Mouse (Mus musculus): Measurements from ENCODE around the gene Chpf2. TPM values are rescaled to one million over a fixed set of nuclear protein-coding genes. Genes with fewer than 3 reads are reported as not detected.

Gene Chpf2
- total and polyA plus RNA-seq, 3 experiments: 37.9 to 39.7 TPM; not detected in 1

Other genes with a start within 250 kb of the Chpf2 start
- 1.8 and 2.0 TPM in 2 replicates for gene Kcnh2, start 235.1 kb upstream of the Chpf2 start, total RNA-seq (2012; rRNA removed)
- gene Kcnh2, start 235.1 kb upstream of the Chpf2 start, polyA plus RNA-seq (2012; ENCODE audit: insufficient read depth in 1 of 2, insufficient read length in 2 of 2, low read depth in 1 of 2, low replicate concordance in 2 of 2, missing spikeins in 1 of 2): 1 to 10 TPM in 1 of 2 experiments, not detected in 1; 6.8 TPM
- 2.0 and 3.9 TPM in 2 replicates for gene Nos3, start 221.9 kb upstream of the Chpf2 start, total RNA-seq (2012; rRNA removed)
- 1 to 10 TPM in 1 of 2 experiments, not detected in 1; 6.2 TPM for gene Nos3, start 221.9 kb upstream of the Chpf2 start, polyA plus RNA-seq (2012; ENCODE audit: insufficient read depth in 1 of 2, insufficient read length in 2 of 2, low read depth in 1 of 2, low replicate concordance in 2 of 2, missing spikeins in 1 of 2)
- gene Atg9b, start 194.6 kb upstream of the Chpf2 start, total RNA-seq (2012; rRNA removed): 30.2 and 41.2 TPM in 2 replicates
- gene Atg9b, start 194.6 kb upstream of the Chpf2 start, polyA plus RNA-seq (2012; ENCODE audit: insufficient read depth in 1 of 2, insufficient read length in 2 of 2, low read depth in 1 of 2, low replicate concordance in 2 of 2, missing spikeins in 1 of 2): 10 to 100 TPM in 1 of 2 experiments, not detected in 1; 41.5 TPM
- 72.4 and 76.9 TPM in 2 replicates for gene Abcb8, start 193.1 kb upstream of the Chpf2 start, total RNA-seq (2012; rRNA removed)
- 100 to 1,000 TPM in 1 of 2 experiments, not detected in 1; 124 TPM for gene Abcb8, start 193.1 kb upstream of the Chpf2 start, polyA plus RNA-seq (2012; ENCODE audit: insufficient read depth in 1 of 2, insufficient read length in 2 of 2, low read depth in 1 of 2, low replicate concordance in 2 of 2, missing spikeins in 1 of 2)
- 0.04 TPM in 1 of 2 replicates, not detected in the other for gene Asic3, start 173.3 kb upstream of the Chpf2 start, total RNA-seq (2012; rRNA removed)
- gene Asic3, start 173.3 kb upstream of the Chpf2 start, polyA plus RNA-seq (2012; ENCODE audit: insufficient read depth in 1 of 2, insufficient read length in 2 of 2, low read depth in 1 of 2, low replicate concordance in 2 of 2, missing spikeins in 1 of 2): under 1 TPM in 1 of 2 experiments, not detected in 1; 0.35 TPM
- gene Cdk5, start 163.2 kb upstream of the Chpf2 start, total RNA-seq (2012; rRNA removed): 18.2 and 24.8 TPM in 2 replicates
- gene Cdk5, start 163.2 kb upstream of the Chpf2 start, polyA plus RNA-seq (2012; ENCODE audit: insufficient read depth in 1 of 2, insufficient read length in 2 of 2, low read depth in 1 of 2, low replicate concordance in 2 of 2, missing spikeins in 1 of 2): 10 to 100 TPM in 1 of 2 experiments, not detected in 1; 82.6 TPM
- 20.1 and 20.9 TPM in 2 replicates for gene Slc4a2, start 162.9 kb upstream of the Chpf2 start, total RNA-seq (2012; rRNA removed)
- 10 to 100 TPM in 1 of 2 experiments, not detected in 1; 56.3 TPM for gene Slc4a2, start 162.9 kb upstream of the Chpf2 start, polyA plus RNA-seq (2012; ENCODE audit: insufficient read depth in 1 of 2, insufficient read length in 2 of 2, low read depth in 1 of 2, low replicate concordance in 2 of 2, missing spikeins in 1 of 2)
- 87.6 and 111 TPM in 2 replicates for gene Fastk, start 141.5 kb upstream of the Chpf2 start, total RNA-seq (2012; rRNA removed)
- gene Fastk, start 141.5 kb upstream of the Chpf2 start, polyA plus RNA-seq (2012; ENCODE audit: insufficient read depth in 1 of 2, insufficient read length in 2 of 2, low read depth in 1 of 2, low replicate concordance in 2 of 2, missing spikeins in 1 of 2): 100 to 1,000 TPM; 228 to 273 TPM
- gene Tmub1, start 138.9 kb upstream of the Chpf2 start, total RNA-seq (2012; rRNA removed): 16.4 and 17.8 TPM in 2 replicates
- 10 to 100 TPM in 1 of 2 experiments, not detected in 1; 36.0 TPM for gene Tmub1, start 138.9 kb upstream of the Chpf2 start, polyA plus RNA-seq (2012; ENCODE audit: insufficient read depth in 1 of 2, insufficient read length in 2 of 2, low read depth in 1 of 2, low replicate concordance in 2 of 2, missing spikeins in 1 of 2)
- gene Agap3, start 134.6 kb upstream of the Chpf2 start, total RNA-seq (2012; rRNA removed): 104 and 116 TPM in 2 replicates
- 100 to 1,000 TPM; 138 to 203 TPM for gene Agap3, start 134.6 kb upstream of the Chpf2 start, polyA plus RNA-seq (2012; ENCODE audit: insufficient read depth in 1 of 2, insufficient read length in 2 of 2, low read depth in 1 of 2, low replicate concordance in 2 of 2, missing spikeins in 1 of 2)
- 0.08 and 0.36 TPM in 2 replicates for gene Gbx1, start 59.5 kb upstream of the Chpf2 start, total RNA-seq (2012; rRNA removed)
- gene Gbx1, start 59.5 kb upstream of the Chpf2 start, polyA plus RNA-seq (2012; ENCODE audit: insufficient read depth in 1 of 2, insufficient read length in 2 of 2, low read depth in 1 of 2, low replicate concordance in 2 of 2, missing spikeins in 1 of 2): under 1 TPM in 1 of 2 experiments, not detected in 1; 0.49 TPM
- gene Asb10, start 45.8 kb upstream of the Chpf2 start, total RNA-seq (2012; rRNA removed): 0.12 and 0.13 TPM in 2 replicates
- under 1 TPM in 1 of 2 experiments, not detected in 1; 0.32 TPM for gene Asb10, start 45.8 kb upstream of the Chpf2 start, polyA plus RNA-seq (2012; ENCODE audit: insufficient read depth in 1 of 2, insufficient read length in 2 of 2, low read depth in 1 of 2, low replicate concordance in 2 of 2, missing spikeins in 1 of 2)
- not detected in 2 replicates for gene 4931409K22Rik, start 29.9 kb upstream of the Chpf2 start, total RNA-seq (2012; rRNA removed)
- not detected for gene 4931409K22Rik, start 29.9 kb upstream of the Chpf2 start, polyA plus RNA-seq (2012; ENCODE audit: insufficient read depth in 1 of 2, insufficient read length in 2 of 2, low read depth in 1 of 2, low replicate concordance in 2 of 2, missing spikeins in 1 of 2)
- 228 and 257 TPM in 2 replicates for gene Abcf2, start 9.3 kb upstream of the Chpf2 start, total RNA-seq (2012; rRNA removed)
- gene Abcf2, start 9.3 kb upstream of the Chpf2 start, polyA plus RNA-seq (2012; ENCODE audit: insufficient read depth in 1 of 2, insufficient read length in 2 of 2, low read depth in 1 of 2, low replicate concordance in 2 of 2, missing spikeins in 1 of 2): 100 to 1,000 TPM in 1 of 2 experiments, not detected in 1; 244 TPM
- gene Smarcd3, start 37.7 kb downstream of the Chpf2 start, total RNA-seq (2012; rRNA removed): 2.1 and 2.7 TPM in 2 replicates
- 10 to 100 TPM in 1 of 2 experiments, not detected in 1; 16.5 TPM for gene Smarcd3, start 37.7 kb downstream of the Chpf2 start, polyA plus RNA-seq (2012; ENCODE audit: insufficient read depth in 1 of 2, insufficient read length in 2 of 2, low read depth in 1 of 2, low replicate concordance in 2 of 2, missing spikeins in 1 of 2)
- gene Nub1, start 98.8 kb downstream of the Chpf2 start, total RNA-seq (2012; rRNA removed): 38.3 and 45.0 TPM in 2 replicates
- gene Nub1, start 98.8 kb downstream of the Chpf2 start, polyA plus RNA-seq (2012; ENCODE audit: insufficient read depth in 1 of 2, insufficient read length in 2 of 2, low read depth in 1 of 2, low replicate concordance in 2 of 2, missing spikeins in 1 of 2): 10 to 100 TPM in 1 of 2 experiments, not detected in 1; 59.6 TPM
- gene Wdr86, start 144.0 kb downstream of the Chpf2 start, total RNA-seq (2012; rRNA removed): 0.07 TPM in 1 of 2 replicates, not detected in the other
- gene Wdr86, start 144.0 kb downstream of the Chpf2 start, polyA plus RNA-seq (2012; ENCODE audit: insufficient read depth in 1 of 2, insufficient read length in 2 of 2, low read depth in 1 of 2, low replicate concordance in 2 of 2, missing spikeins in 1 of 2): not detected
- not detected in 2 replicates for gene Crygn, start 171.3 kb downstream of the Chpf2 start, total RNA-seq (2012; rRNA removed)
- gene Crygn, start 171.3 kb downstream of the Chpf2 start, polyA plus RNA-seq (2012; ENCODE audit: insufficient read depth in 1 of 2, insufficient read length in 2 of 2, low read depth in 1 of 2, low replicate concordance in 2 of 2, missing spikeins in 1 of 2): under 1 TPM in 1 of 2 experiments, not detected in 1; 0.89 TPM

All from MEL (cell line).